Mouse (Mus musculus) stomach, postnatal 0 days (tissue): ENCODE measurements around the gene Cdkl4.
A peak's percentile ranks its signal among the peaks of the same experiment; 100 is the strongest.

Source experiments
- CTCF ChIP-seq: IDR thresholded peaks from 2 replicates; pipeline ENCODE4 v1.5.1; 2016; ENCODE audit warnings: antibody characterized with exemption, low read depth, mild to moderate bottlenecking, moderate library complexity
- EP300 ChIP-seq: optimal IDR thresholded peaks from 2 replicates; pipeline ENCODE3; 2016; ENCODE audit warnings: antibody characterized with exemption

DNA sequence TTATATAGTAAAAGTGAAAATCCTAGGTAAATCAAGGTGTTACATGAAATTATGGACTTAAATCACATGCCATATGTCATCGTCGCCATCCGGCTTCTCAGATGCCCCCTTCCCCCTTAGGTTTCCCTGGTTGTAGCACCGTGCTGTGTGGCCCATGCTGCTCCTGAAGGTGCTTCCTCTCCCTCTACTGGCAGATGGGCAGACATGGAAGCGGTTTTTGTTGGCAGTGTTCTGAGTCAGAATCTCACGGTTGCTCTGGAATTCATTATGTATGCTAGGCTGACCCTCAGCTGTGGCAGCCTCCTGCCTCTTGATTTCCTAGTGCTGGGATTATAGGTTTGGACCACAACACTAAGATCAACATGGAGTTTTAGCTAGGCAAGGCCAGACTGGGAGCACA, 40.5 kb downstream of the Cdkl4 start:
- TF ChIP-seq CTCF: peak; percentile 18; the same call in 1 of the 2 replicates
- no peak for TF ChIP-seq EP300
